Mouse (Mus musculus) lung, adult 2 months (tissue): ENCODE measurements around the gene Kank1. TPM values are rescaled to one million over a fixed set of nuclear protein-coding genes. Genes with fewer than 3 reads are reported as not detected.

Experiments used
- DNase-seq: peaks from one replicate; pipeline ENCODE4 v3.0.0; 2022
- H3K4me1 ChIP-seq: fragments of 200-500 bp; 2 replicates; pipeline ENCODE4 v1.6.1; 2011; ENCODE audit warnings: low read length; ENCODE audit not compliant: control insufficient read depth, insufficient read depth
- H3K4me3 ChIP-seq: fragments of 200-500 bp; replicated peaks from 2 replicates; pipeline ENCODE3; 2011; ENCODE audit warnings: low read depth, mild to moderate bottlenecking, control low read depth, low read length; ENCODE audit errors: extremely low read depth
- CTCF ChIP-seq: fragments of 200-500 bp; IDR thresholded peaks from 2 replicates; pipeline ENCODE4 v1.5.1; 2011; ENCODE audit warnings: mild to moderate bottlenecking, low read length, control low read depth; ENCODE audit not compliant: insufficient read depth
- POLR2A ChIP-seq: fragments of 200-500 bp; IDR thresholded peaks from 2 replicates; pipeline ENCODE4 v1.6.1; 2011; ENCODE audit warnings: low read depth, mild to moderate bottlenecking, control low read depth, low read length, borderline replicate concordance; ENCODE audit errors: extremely low read depth
- WGBS: fragments of 180-500 bp; shearing (Covaris S2); methylation state at CpG from one replicate; pipeline ENCODE4 v1.1.7; 2018; 5-methylcytosine and 5-hydroxymethylcytosine counted together
- polyA plus RNA-seq: library from polyadenylated mRNA; depleted of rRNA; stranded (reverse); fragments of >200 nt; gene quantifications from 2 replicates; pipeline ENCODE4 v1.2.3, GENCODE M21; 2012

The Kank1 gene
- polyA plus RNA-seq, 1 experiment: 38.2 TPM

GRCm38 (mm10) chr19:25409239-25409638, 172.5 kb downstream of the Kank1 start:
- DNase-seq: no peak
- WGBS: 96% methylated on average over 9 of the region's 9 CpGs
- no peak overlapping the region for H3K4me3 ChIP-seq
- TF ChIP-seq CTCF (no peak), POLR2A (no peak)
- H3K4me1 ChIP-seq: peaks cover 2% of the 10 kb centered on the region; the same call in 1 of the 2 replicates

- Histone ChIP-seq H3K4me3 (no peak overlapping the region), H3K4me1 (peaks cover 2% of the 10 kb centered on the region; the same call in 1 of the 2 replicates)
- TF ChIP-seq POLR2A (no peak), CTCF (no peak)
- WGBS: 64% methylated on average over 17 of the region's 17 CpGs
- no peak for DNase-seq
Measured at GRCm38 (mm10) chr19:25411353-25411752, 174.6 kb downstream of the Kank1 start.

GRCm38 (mm10) chr19:25415448-25415847, 178.7 kb downstream of the Kank1 start:
- WGBS: 50% methylated on average over 5 of the region's 5 CpGs
- TF ChIP-seq CTCF (no peak), POLR2A (no peak)
- DNase-seq: no peak
- H3K4me3 ChIP-seq: no peak overlapping the region
- H3K4me1 ChIP-seq: no peaks in the 10 kb centered on the region

- Histone ChIP-seq H3K4me3 (no peak overlapping the region), H3K4me1 (no peaks in the 10 kb centered on the region)
- WGBS: 81% methylated on average over 3 of the region's 3 CpGs
- TF ChIP-seq POLR2A (no peak), CTCF (no peak)
- DNase-seq: no peak
Measured at GRCm38 (mm10) chr19:25417671-25418070, 180.9 kb downstream of the Kank1 start.

GRCm38 (mm10) chr19:25419983-25420382, 183.2 kb downstream of the Kank1 start:
- no peak overlapping the region for H3K4me3 ChIP-seq
- no peak for TF ChIP-seq POLR2A
- TF ChIP-seq CTCF: no peak
- no peaks in the 10 kb centered on the region for H3K4me1 ChIP-seq
- DNase-seq: no peak
- 54% methylated on average over 8 of the region's 8 CpGs for WGBS

- TF ChIP-seq CTCF: no peak
- TF ChIP-seq POLR2A: no peak
- no peak for DNase-seq
- 79% methylated on average over 7 of the region's 7 CpGs for WGBS
Measured at GRCm38 (mm10) chr19:25422096-25422495, 185.3 kb downstream of the Kank1 start.

GRCm38 (mm10) chr19:25423371-25423770, 186.6 kb downstream of the Kank1 start:
- 89% methylated on average over 5 of the region's 5 CpGs for WGBS
- no peak overlapping the region for H3K4me3 ChIP-seq
- DNase-seq: no peak
- TF ChIP-seq CTCF (no peak), POLR2A (no peak)
- H3K4me1 ChIP-seq: no peaks in the 10 kb centered on the region

More at GRCm38 (mm10) chr19:25422096-25422495, 185.3 kb downstream of the Kank1 start:
- H3K4me3 ChIP-seq: no peak overlapping the region
- no peaks in the 10 kb centered on the region for H3K4me1 ChIP-seq

- Histone ChIP-seq H3K4me3 (no peak overlapping the region), H3K4me1 (no peaks in the 10 kb centered on the region)
- WGBS: 81% methylated on average over 5 of the region's 5 CpGs
- TF ChIP-seq CTCF (no peak), POLR2A (no peak)
- DNase-seq: no peak
Measured at GRCm38 (mm10) chr19:25426431-25426830, 189.7 kb downstream of the Kank1 start.

GRCm38 (mm10) chr19:25427886-25428285, 191.1 kb downstream of the Kank1 start:
- no peaks in the 10 kb centered on the region for H3K4me1 ChIP-seq
- TF ChIP-seq CTCF: no peak
- no peak for TF ChIP-seq POLR2A
- no peak for DNase-seq
- 83% methylated on average over 17 of the region's 17 CpGs for WGBS
- no peak overlapping the region for H3K4me3 ChIP-seq

- DNase-seq: no peak
- WGBS: 88% methylated on average over 13 of the region's 13 CpGs
- TF ChIP-seq POLR2A (no peak), CTCF (no peak)
- no peak overlapping the region for H3K4me3 ChIP-seq
- H3K4me1 ChIP-seq: no peaks in the 10 kb centered on the region
Measured at GRCm38 (mm10) chr19:25428338-25428962, 191.7 kb downstream of the Kank1 start.

- Histone ChIP-seq H3K4me1 (no peaks in the 10 kb centered on the region; the same call in 1 of the 2 replicates), H3K4me3 (no peak overlapping the region)
- DNase-seq: no peak
- WGBS: 75% methylated on average over 9 of the region's 9 CpGs
- TF ChIP-seq POLR2A (no peak), CTCF (no peak)
Measured at GRCm38 (mm10) chr19:25431431-25431830, 194.7 kb downstream of the Kank1 start.
